Mouse (Mus musculus) gastrocnemius, postnatal 14 days (tissue): ENCODE measurements around the gene Cep63. TPM values are rescaled to one million over a fixed set of nuclear protein-coding genes. Genes with fewer than 3 reads are reported as not detected.

Experiments used
- DNase-seq: peaks from one replicate; pipeline ENCODE4 v3.0.0; 2021; ENCODE audit warnings: mixed read lengths
- intact Hi-C: fragments of 180-260 bp; cut with DNase I; formaldehyde crosslinking; loops from one replicate; pipeline ENCODE4 v1.15.1; 2025; ENCODE audit warnings: low total_unique reads
- long read RNA-seq, 2 experiments: library from polyadenylated mRNA; stranded (forward); transcript quantifications; one replicate each; pipeline ENCODE4 v2.0.0; 2021
- total RNA-seq, 2 experiments: library from RNA; stranded (reverse); gene quantifications; 2 replicates each; pipeline ENCODE4 v1.2.3; 2021

The Cep63 gene
- total RNA-seq: 10 to 100 TPM; 24.1 to 24.4 TPM
- long read RNA-seq, experiment 1, full-length matches to known transcripts: 10 of 24 reads
- long read RNA-seq, experiment 1, partial matches to known transcripts: 1 of 24 reads
- long read RNA-seq, experiment 1, other reads (novel, unspliced or antisense): 13 of 24 reads
- long read RNA-seq, experiment 2, full-length matches to known transcripts: 10 of 25 reads
- long read RNA-seq, experiment 2, partial matches to known transcripts: 3 of 25 reads
- long read RNA-seq, experiment 2, other reads (novel, unspliced or antisense): 12 of 25 reads

- DNase-seq: peak; percentile 98
- intact Hi-C loops: no loop called here
Observed at GRCm38 (mm10) chr9:102625983-102626838, at the start of gene Cep63, which contains the start of gene Anapc13. Gene Cep63, minus strand, starts transcription at chr9:102626534. Gene Anapc13, plus strand, starts transcription at chr9:102626296.

DNA sequence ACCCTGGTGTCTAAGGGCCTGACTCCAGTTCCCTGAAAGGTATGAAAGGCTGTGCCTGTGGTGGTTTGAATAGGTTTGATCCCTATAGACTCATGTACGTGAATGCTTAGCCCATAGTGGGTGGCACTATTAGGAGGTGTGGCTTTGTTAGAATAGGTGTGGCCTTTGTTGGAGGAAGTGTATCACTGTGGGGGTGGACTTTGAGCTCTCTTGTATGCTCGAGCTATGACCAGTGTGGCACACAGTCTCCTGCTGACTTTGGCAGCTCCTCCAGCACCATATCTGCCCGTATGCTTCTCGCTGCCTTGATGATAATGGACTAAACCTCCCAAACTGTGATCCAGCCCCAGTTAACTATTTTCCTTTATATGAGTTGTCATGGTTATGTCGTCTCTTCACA lies 49.6 kb upstream of the Cep63 start:
- intact Hi-C loops: no loop called here
- no peak for DNase-seq

GRCm38 (mm10) chr9:102673381-102673780 lies 47.0 kb upstream of the Cep63 start:
- intact Hi-C loops: no loop called here
- DNase-seq: no peak

GRCm38 (mm10) chr9:102668906-102669305 lies 42.6 kb upstream of the Cep63 start:
- DNase-seq: no peak
- intact Hi-C loops: no loop called here

DNA sequence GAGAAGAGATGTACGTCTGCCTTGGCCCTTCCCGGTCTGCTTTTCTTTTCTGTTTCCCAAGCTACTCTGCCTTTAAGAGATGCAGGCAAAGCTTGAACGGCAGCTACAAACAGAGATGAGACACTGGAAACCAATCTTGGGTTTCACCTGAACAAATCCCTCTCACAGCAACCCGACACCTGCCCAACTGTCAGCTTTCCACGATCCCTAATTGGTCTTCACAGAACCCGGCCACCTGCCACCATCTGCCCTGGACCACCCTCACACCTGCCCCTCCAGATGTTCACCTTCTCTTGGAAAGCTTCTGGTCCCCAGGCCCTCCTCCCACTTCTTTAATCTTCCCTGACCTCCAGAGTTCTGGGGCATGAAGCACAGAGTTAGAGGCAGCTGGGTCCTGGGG lies 41.8 kb upstream of the Cep63 start:
- intact Hi-C loops: no loop called here
- no peak for DNase-seq

DNA sequence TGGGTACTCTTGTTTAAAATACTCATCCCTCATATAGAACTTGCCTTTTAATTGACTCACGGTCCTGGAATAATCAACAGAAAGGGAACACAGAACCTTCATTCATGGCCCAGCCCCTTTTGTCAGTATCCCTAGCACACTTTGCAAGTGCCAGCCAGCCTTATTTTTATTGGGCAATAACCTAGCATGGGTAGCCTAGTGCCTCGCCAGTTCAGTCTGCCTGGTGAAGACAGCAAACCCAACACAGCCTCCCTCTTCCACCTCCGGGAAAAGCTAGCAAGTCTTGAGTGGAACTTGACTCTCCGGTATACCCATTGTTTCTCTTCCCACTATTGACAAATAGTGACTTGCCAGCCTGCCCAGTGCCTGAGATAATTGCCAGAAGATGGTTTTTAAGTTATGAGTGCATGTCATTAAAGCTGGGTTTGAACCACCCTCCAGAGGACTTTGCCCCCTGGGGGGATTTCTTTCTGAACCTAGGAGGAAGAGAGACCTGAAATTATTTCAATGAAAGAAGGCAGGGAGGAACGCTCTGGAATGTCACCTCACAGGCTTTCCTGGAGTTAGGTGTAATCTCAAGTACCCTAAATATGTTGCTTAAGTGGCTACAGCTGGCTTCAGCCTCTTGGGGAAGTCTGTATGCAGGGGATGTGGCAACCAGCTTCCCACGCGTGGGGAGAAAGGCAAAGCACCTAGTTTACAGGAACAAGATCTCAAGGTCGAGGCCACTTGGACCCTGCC lies 30.2 kb upstream of the Cep63 start:
- intact Hi-C loops: no loop called here
- no peak for DNase-seq

- intact Hi-C loops: no loop called here
- DNase-seq: no peak
Observed at GRCm38 (mm10) chr9:102651199-102651720, 24.9 kb upstream of the Cep63 start.

GRCm38 (mm10) chr9:102650637-102651036 lies 24.3 kb upstream of the Cep63 start:
- DNase-seq: peak; percentile 40
- intact Hi-C loops: no loop called here

- intact Hi-C loops: no loop called here
- DNase-seq: no peak
Observed at GRCm38 (mm10) chr9:102649917-102650527, 23.7 kb upstream of the Cep63 start.

GRCm38 (mm10) chr9:102647010-102647409 lies 20.7 kb upstream of the Cep63 start:
- DNase-seq: no peak
- intact Hi-C loops: no loop called here

DNA sequence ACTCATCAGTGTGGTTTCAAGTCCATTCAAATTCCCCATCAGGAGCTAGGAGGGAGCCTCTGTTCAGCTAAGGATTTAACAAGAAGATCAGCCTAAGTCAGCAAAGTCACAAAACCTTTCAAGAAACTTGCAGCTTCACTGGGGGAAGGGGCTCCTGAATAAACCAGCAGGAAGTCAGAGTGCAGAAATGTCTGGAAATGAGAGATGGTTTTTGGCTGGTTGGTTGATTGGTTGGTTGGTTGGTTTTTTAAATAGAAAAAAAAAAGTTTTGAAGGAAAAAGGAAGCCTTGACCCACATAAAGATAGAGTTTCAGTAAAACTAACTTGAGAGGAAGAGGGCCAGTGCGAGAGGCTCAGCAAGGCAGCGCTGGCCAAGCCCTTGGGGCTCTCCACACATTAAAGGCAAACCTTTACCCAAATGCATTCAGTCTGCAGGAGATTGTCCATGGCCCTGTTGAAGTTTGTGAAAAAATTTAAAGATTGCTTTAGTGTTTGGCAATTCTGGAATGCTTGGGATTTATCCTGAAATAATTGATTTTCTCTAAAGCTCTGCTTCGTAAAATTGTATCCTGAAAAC lies 18.9 kb upstream of the Cep63 start:
- no peak for DNase-seq
- intact Hi-C loops: no loop called here

DNA sequence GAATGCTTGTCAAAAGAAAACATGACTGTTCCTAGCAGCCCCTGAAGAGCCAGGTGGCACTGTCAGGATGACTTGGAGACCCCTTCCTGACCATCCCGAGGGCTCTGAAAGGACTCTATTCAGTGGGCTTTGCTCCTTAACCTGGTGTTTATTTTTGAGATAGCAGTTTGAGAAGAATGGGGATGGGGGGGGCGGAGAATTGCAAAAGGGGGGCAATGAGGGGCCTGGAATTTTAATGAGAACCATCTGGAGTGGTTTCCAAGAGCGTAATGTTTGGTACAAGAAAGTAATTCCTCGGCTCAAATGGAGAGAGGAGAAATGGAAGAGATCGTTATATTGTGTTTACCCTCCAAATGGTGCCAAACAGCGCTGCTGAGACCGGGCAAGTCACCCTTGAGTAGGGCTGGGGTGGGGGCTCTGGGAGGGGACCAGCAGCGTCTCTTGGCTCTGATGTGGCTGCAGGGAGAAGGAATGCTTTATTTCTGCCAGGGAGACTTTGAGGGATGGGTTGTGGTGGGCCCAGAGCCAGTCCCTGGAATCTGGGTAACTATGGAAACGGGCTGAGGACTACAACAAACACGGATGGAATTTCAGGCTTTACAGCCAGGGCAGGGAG lies 17.3 kb upstream of the Cep63 start:
- peak; percentile 82 for DNase-seq
- intact Hi-C loops: no loop called here

GRCm38 (mm10) chr9:102643071-102643485 lies 16.7 kb upstream of the Cep63 start:
- peak; percentile 70 for DNase-seq
- intact Hi-C loops: no loop called here

- intact Hi-C loops: no loop called here
Observed at GRCm38 (mm10) chr9:102641531-102641930, 15.2 kb upstream of the Cep63 start.

DNA sequence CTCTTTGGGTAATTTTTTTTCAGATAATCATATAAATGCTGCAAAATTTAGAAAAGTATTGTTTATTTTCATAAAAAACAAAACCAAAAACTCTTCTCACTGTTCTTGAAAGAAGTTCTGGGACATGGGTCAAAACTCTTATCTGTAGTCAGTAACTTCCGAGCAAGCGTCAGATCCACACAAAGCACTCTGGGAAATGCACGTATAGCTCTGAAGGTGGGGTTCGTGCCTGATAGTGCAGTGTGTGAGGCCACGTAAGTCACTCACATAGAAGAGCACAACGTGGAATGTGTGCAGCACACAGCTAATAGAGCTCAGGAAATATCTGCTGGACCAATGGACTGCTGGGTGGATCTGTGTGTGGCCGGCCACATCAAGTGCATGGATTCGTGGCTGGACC lies 13.2 kb upstream of the Cep63 start:
- DNase-seq: no peak
- intact Hi-C loops: loop anchor here (5.0 kb wide), 2 partner anchors 68 to 228 kb away; no protein-coding TSS in a partner anchor

More at GRCm38 (mm10) chr9:102641531-102641930, 15.2 kb upstream of the Cep63 start:
- DNase-seq: no peak

GRCm38 (mm10) chr9:102638963-102639362 lies 12.6 kb upstream of the Cep63 start:
- intact Hi-C loops: loop anchor here (5.0 kb wide), 2 partner anchors 68 to 228 kb away; no protein-coding TSS in a partner anchor
- DNase-seq: no peak

DNA sequence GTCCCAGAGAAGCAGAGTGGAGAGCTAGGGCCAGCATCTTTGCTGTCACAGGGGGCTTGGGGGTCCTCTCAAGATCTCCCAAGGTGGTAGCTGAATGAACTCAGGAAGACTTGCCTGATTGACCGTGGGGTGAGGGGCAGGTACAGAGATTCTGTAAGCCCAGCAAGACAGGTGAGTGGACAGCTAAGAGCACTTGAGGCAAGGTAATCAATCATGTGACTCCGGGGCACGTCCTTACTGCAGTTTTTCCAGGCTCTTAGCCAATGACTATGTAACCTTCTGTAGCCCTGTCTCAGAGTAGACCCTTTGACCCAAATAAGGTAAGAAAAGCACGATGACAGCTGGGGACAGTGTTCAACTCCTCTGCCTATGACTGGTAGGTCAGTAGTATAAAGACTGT lies 10.8 kb upstream of the Cep63 start:
- intact Hi-C loops: loop anchor here (2.0 to 5.0 kb wide), 3 partner anchors 70 to 230 kb away; no protein-coding TSS in a partner anchor

GRCm38 (mm10) chr9:102636553-102636952 lies 10.2 kb upstream of the Cep63 start:
- DNase-seq: peak; percentile 44
- intact Hi-C loops: loop anchor here (2.0 to 5.0 kb wide), 3 partner anchors 71 to 231 kb away; no protein-coding TSS in a partner anchor

More for the DNA sequence above, 10.8 kb upstream of the Cep63 start:
- DNase-seq: no peak
